Mouse (Mus musculus) limb, embryonic 11.5 days (tissue): Measurements from ENCODE around the gene Insc. TPM values are rescaled to one million over a fixed set of nuclear protein-coding genes. Genes with fewer than 3 reads are reported as not detected.
"Not testable (repeated sequence)": the region's sequence is repeated elsewhere in the genome, so short reads cannot be mapped to it uniquely, and the experiment has no call there.

Source experiments
- ATAC-seq: fragments of 200-750 bp; cut with Nextera tagmentation; 2 replicates; pipeline ENCODE4 v1.8.0; 2017; ENCODE audit warnings: low read depth; ENCODE audit not compliant: insufficient number of reproducible peaks, low FRiP score, low TSS enrichment
- DNase-seq: peaks from one replicate; pipeline ENCODE4 v3.0.0-alpha.2; 2015; ENCODE audit warnings: low spot score
- H3K27ac ChIP-seq: fragments of 300-500 bp; sonication (generic); replicated peaks from 2 replicates; pipeline ENCODE4 v1.5.1; 2014; ENCODE audit warnings: low read depth, mild to moderate bottlenecking, low read length
- H3K27me3 ChIP-seq: fragments of 300-500 bp; sonication (generic); 2 replicates; pipeline ENCODE4 v1.6.1; 2014; ENCODE audit warnings: mild to moderate bottlenecking, low read length, mixed read lengths; ENCODE audit not compliant: control insufficient read depth, insufficient read depth
- H3K36me3 ChIP-seq: fragments of 300-500 bp; sonication (generic); 2 replicates; pipeline ENCODE4 v1.6.1; 2014; ENCODE audit warnings: mild to moderate bottlenecking, low read length, moderate library complexity, mixed read lengths; ENCODE audit not compliant: control insufficient read depth, insufficient read depth
- H3K4me1 ChIP-seq: fragments of 300-500 bp; sonication (generic); 2 replicates; pipeline ENCODE4 v1.6.1; 2014; ENCODE audit warnings: low read length, mixed read lengths; ENCODE audit not compliant: control insufficient read depth, insufficient read depth
- H3K4me2 ChIP-seq: fragments of 300-500 bp; sonication (generic); 2 replicates; pipeline ENCODE4 v1.6.1; 2014; ENCODE audit warnings: low read depth, mild to moderate bottlenecking, moderate library complexity; ENCODE audit not compliant: severe bottlenecking
- H3K4me3 ChIP-seq: fragments of 300-500 bp; sonication (generic); 2 replicates; pipeline ENCODE4 v1.5.1; 2014; ENCODE audit warnings: low read depth, low read length
- H3K9ac ChIP-seq: fragments of 300-500 bp; sonication (generic); 2 replicates; pipeline ENCODE4 v1.6.1; 2014; ENCODE audit warnings: mild to moderate bottlenecking, low read length
- H3K9me3 ChIP-seq: fragments of 300-500 bp; sonication (generic); 2 replicates; pipeline ENCODE4 v1.6.1; 2016; ENCODE audit warnings: low read length; ENCODE audit not compliant: control insufficient read depth
- WGBS: fragments of 180-500 bp; shearing (Covaris S2); extraction: QIAGEN DNeasy Blood & Tissue Kit; methylation state at CpG from one replicate; pipeline ENCODE4 v1.1.7; 2014; 5-methylcytosine and 5-hydroxymethylcytosine counted together
- polyA plus RNA-seq: library from polyadenylated mRNA; unstranded; fragments of >200 nt; fragmentation: Nextera tagmentation; extraction: Ambion mirVana; gene quantifications from 2 replicates; pipeline ENCODE4 v1.2.1, GENCODE M21; 2014

Gene Insc
- polyA plus RNA-seq, 1 experiment from 2014 or later = 1.2 TPM

GRCm38 (mm10) chr7:114729696-114730095, 13.8 kb upstream of the Insc start:
- 61% methylated on average over 4 of the region's 4 CpGs for WGBS
- not testable (repeated sequence) for H3K36me3 ChIP-seq

GRCm38 (mm10) chr7:114731175-114731574, 12.3 kb upstream of the Insc start:
- WGBS = 84% methylated on average over 6 of the region's 6 CpGs
- no peak for ATAC-seq

More at GRCm38 (mm10) chr7:114729696-114730095, 13.8 kb upstream of the Insc start:
- not testable (repeated sequence) for H3K9me3 ChIP-seq, H3K9ac ChIP-seq, H3K27me3 ChIP-seq, H3K4me2 ChIP-seq, DNase-seq, H3K4me1 ChIP-seq, ATAC-seq, H3K4me3 ChIP-seq, H3K27ac ChIP-seq

GRCm38 (mm10) chr7:114731700-114732099, 11.8 kb upstream of the Insc start:
- not testable (repeated sequence) for H3K27ac ChIP-seq, H3K27me3 ChIP-seq, H3K4me1 ChIP-seq, DNase-seq, ATAC-seq, H3K9ac ChIP-seq, H3K9me3 ChIP-seq, H3K4me3 ChIP-seq, H3K36me3 ChIP-seq, H3K4me2 ChIP-seq
- WGBS = 34% methylated on average over 4 of the region's 4 CpGs

More at GRCm38 (mm10) chr7:114731175-114731574, 12.3 kb upstream of the Insc start:
- Histone ChIP-seq H3K9ac (no peak overlapping the region), H3K4me2 (no peak overlapping the region), H3K4me1 (no peaks in the 10 kb centered on the region), H3K9me3 (no peaks in the 10 kb centered on the region), H3K36me3 (no peaks in the 10 kb centered on the region), H3K27me3 (no peaks in the 10 kb centered on the region), H3K27ac (no peak overlapping the region), H3K4me3 (no peak overlapping the region)
- no peak for DNase-seq

GRCm38 (mm10) chr7:114736256-114736655, 7.2 kb upstream of the Insc start:
- H3K4me2 ChIP-seq = no peak overlapping the region
- H3K36me3 ChIP-seq = no peaks in the 10 kb centered on the region
- DNase-seq = no peak
- no peaks in the 10 kb centered on the region for H3K9me3 ChIP-seq
- ATAC-seq = no peak
- no peak overlapping the region for H3K27ac ChIP-seq
- no peaks in the 10 kb centered on the region for H3K27me3 ChIP-seq
- WGBS = 91% methylated on average over 5 of the region's 5 CpGs
- no peak overlapping the region for H3K9ac ChIP-seq
- H3K4me1 ChIP-seq = no peaks in the 10 kb centered on the region
- H3K4me3 ChIP-seq = no peak overlapping the region

GRCm38 (mm10) chr7:114738166-114738565, 5.3 kb upstream of the Insc start:
- no peak for ATAC-seq
- H3K4me1 ChIP-seq = no peaks in the 10 kb centered on the region
- no peak overlapping the region for H3K9ac ChIP-seq
- H3K4me2 ChIP-seq = no peak overlapping the region
- no peaks in the 10 kb centered on the region for H3K36me3 ChIP-seq
- DNase-seq = no peak
- no peaks in the 10 kb centered on the region for H3K9me3 ChIP-seq
- no peaks in the 10 kb centered on the region for H3K27me3 ChIP-seq
- H3K27ac ChIP-seq = no peak overlapping the region
- H3K4me3 ChIP-seq = no peak overlapping the region

GRCm38 (mm10) chr7:114740360-114741165, 2.9 kb upstream of the Insc start:
- H3K27me3 ChIP-seq = no peaks in the 10 kb centered on the region
- DNase-seq (no peak), ATAC-seq (no peak)
- WGBS = 48% methylated on average over 6 of the region's 6 CpGs
- H3K9ac ChIP-seq = no peak overlapping the region
- H3K27ac ChIP-seq = no peak overlapping the region
- no peak overlapping the region for H3K4me2 ChIP-seq
- H3K4me1 ChIP-seq = peaks cover under 1% of the 10 kb centered on the region; the same call in 1 of the 2 replicates
- no peak overlapping the region for H3K4me3 ChIP-seq
- H3K36me3 ChIP-seq = no peaks in the 10 kb centered on the region
- no peaks in the 10 kb centered on the region for H3K9me3 ChIP-seq

GRCm38 (mm10) chr7:114744639-114745245, 1.2 kb downstream of the Insc start:
- Histone ChIP-seq H3K4me1 (peaks cover 3% of the 10 kb centered on the region; the same call in 1 of the 2 replicates), H3K4me2 (no peak overlapping the region), H3K27me3 (no peaks in the 10 kb centered on the region), H3K9ac (no peak overlapping the region), H3K27ac (no peak overlapping the region), H3K4me3 (no peak overlapping the region; the same call in 1 of the 2 replicates), H3K9me3 (no peaks in the 10 kb centered on the region), H3K36me3 (no peaks in the 10 kb centered on the region)
- 77% methylated on average over 3 of the region's 3 CpGs for WGBS
- DNase-seq (no peak), ATAC-seq (no peak)

- Histone ChIP-seq H3K4me2 (peak overlapping the region; percentile 87), H3K9ac (peak overlapping the region; percentile 43; the same call in 1 of the 2 replicates), H3K4me1 (peaks cover 3% of the 10 kb centered on the region; the same call in 1 of the 2 replicates), H3K27me3 (no peaks in the 10 kb centered on the region), H3K27ac (no peak overlapping the region), H3K9me3 (no peaks in the 10 kb centered on the region), H3K36me3 (no peaks in the 10 kb centered on the region), H3K4me3 (peak overlapping the region; percentile 28)
- WGBS = 5% methylated on average over 34 of the region's 34 CpGs
- peak; percentile 60 for DNase-seq
- ATAC-seq = peak; percentile 46; the same call in 1 of the 2 replicates
Observed at GRCm38 (mm10) chr7:114745481-114746271, 2.2 kb downstream of the Insc start.
